Mouse (Mus musculus): Measurements from ENCODE around the gene Hnrnpa1. TPM values are rescaled to one million over a fixed set of nuclear protein-coding genes. Genes with fewer than 3 reads are reported as not detected.

Gene Hnrnpa1
- polyA plus RNA-seq, 1 experiment = 1,787 TPM

DNA sequence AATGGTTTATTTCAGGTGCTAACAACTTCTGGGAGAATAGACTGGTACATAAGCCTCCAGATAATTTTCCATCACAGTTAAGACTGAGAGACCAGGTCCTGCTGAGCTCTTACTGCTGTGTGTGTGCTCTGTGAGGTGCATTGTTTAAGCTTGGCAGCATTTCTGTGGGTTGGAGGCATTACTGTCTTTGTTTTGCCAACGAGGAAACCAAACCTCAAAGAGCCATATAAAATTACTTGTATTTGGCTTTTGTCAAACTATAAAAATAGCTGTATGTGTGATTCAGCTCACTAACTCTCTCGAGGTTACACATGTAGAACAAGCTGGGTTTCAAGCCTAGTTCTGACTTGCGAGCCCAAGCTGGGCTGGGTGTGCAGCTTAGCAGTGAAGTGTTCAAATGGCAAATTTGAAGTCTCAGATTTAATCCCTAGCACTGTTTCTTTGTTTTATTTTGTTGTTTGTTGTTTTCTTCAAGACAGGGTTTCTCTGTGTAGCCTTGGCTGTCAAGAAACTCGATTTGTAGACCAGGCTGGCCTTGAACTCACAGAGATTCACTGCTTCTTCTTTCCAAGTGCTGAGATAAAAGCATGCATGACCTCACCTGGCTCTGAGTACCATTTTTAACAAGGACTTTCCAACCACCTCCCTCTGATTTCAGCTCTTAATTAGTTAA is 52.6 kb downstream of the Hnrnpa1 start:
- Histone ChIP-seq H3K36me3 (ENCODE audit: control insufficient read depth, insufficient read depth, low read length, poor library complexity, severe bottlenecking) (peaks cover 29% of the 10 kb centered on the region), H3K9me3 (replicated peaks; ENCODE audit: control insufficient read depth, insufficient read depth, low read length, poor library complexity, severe bottlenecking) (no peaks in the 10 kb centered on the region), H3K9ac (ENCODE audit: low read depth, poor library complexity, severe bottlenecking) (no peak overlapping the region), H3K27ac (ENCODE audit: insufficient read depth, low read length) (no peak overlapping the region), H3K4me1 (ENCODE audit: control insufficient read depth, insufficient read depth, low read length) (peaks cover 4% of the 10 kb centered on the region), H3K27me3 (ENCODE audit: control insufficient read depth, insufficient read depth, low read length, poor library complexity, severe bottlenecking) (no peaks in the 10 kb centered on the region), H3K4me3 (ENCODE audit: low read depth, low read length) (no peak overlapping the region)
- TF ChIP-seq CTCF (IDR thresholded peaks at IDR 0.05; ENCODE audit: low read depth, low read length) (no peak), EP300 (IDR thresholded peaks at IDR 0.05; ENCODE audit: insufficient read depth, low read depth, low read length) (no peak)

DNA sequence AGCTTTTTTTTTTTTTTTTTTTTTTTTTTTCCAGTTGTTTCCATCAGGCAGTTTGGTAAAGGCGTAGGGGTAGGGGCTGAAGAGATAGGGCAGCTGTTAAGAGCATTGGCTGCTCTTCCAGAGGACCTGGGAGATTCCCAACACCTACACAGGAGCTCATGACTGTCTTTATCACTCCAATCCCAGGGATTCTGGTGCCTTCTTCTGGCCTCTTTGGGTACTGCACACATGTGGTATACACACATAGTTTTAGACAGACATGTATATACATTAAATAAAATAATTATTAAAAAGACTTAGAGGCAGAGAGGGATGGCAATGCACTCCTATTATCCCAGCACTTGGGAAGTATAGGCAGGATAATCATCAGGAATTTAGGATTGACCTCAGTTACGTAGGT is 53.1 kb downstream of the Hnrnpa1 start:
- peaks cover 29% of the 10 kb centered on the region for H3K36me3 ChIP-seq (ENCODE audit: control insufficient read depth, insufficient read depth, low read length, poor library complexity, severe bottlenecking)
- no peaks in the 10 kb centered on the region for H3K27me3 ChIP-seq (ENCODE audit: control insufficient read depth, insufficient read depth, low read length, poor library complexity, severe bottlenecking)
- no peak for TF ChIP-seq CTCF (IDR thresholded peaks at IDR 0.05; ENCODE audit: low read depth, low read length)
- no peak for TF ChIP-seq POLR2A (IDR thresholded peaks at IDR 0.05; ENCODE audit: insufficient read depth, low read length)
- TF ChIP-seq EP300 (IDR thresholded peaks at IDR 0.05; ENCODE audit: insufficient read depth, low read depth, low read length) = no peak
- peaks cover 4% of the 10 kb centered on the region for H3K4me1 ChIP-seq (ENCODE audit: control insufficient read depth, insufficient read depth, low read length)
- no peak overlapping the region for H3K4me3 ChIP-seq (ENCODE audit: low read depth, low read length)
- no peak overlapping the region for H3K27ac ChIP-seq (ENCODE audit: insufficient read depth, low read length)
- H3K9ac ChIP-seq (ENCODE audit: low read depth, poor library complexity, severe bottlenecking) = no peak overlapping the region
- H3K9me3 ChIP-seq (replicated peaks; ENCODE audit: control insufficient read depth, insufficient read depth, low read length, poor library complexity, severe bottlenecking) = no peaks in the 10 kb centered on the region

GRCm38 (mm10) chr15:103294649-103295048 is 54.4 kb downstream of the Hnrnpa1 start:
- Histone ChIP-seq H3K27me3 (ENCODE audit: control insufficient read depth, insufficient read depth, low read length, poor library complexity, severe bottlenecking) (no peaks in the 10 kb centered on the region), H3K27ac (ENCODE audit: insufficient read depth, low read length) (no peak overlapping the region), H3K9me3 (replicated peaks; ENCODE audit: control insufficient read depth, insufficient read depth, low read length, poor library complexity, severe bottlenecking) (no peaks in the 10 kb centered on the region), H3K4me1 (ENCODE audit: control insufficient read depth, insufficient read depth, low read length) (peaks cover 4% of the 10 kb centered on the region), H3K4me3 (ENCODE audit: low read depth, low read length) (no peak overlapping the region), H3K36me3 (ENCODE audit: control insufficient read depth, insufficient read depth, low read length, poor library complexity, severe bottlenecking) (peaks cover 26% of the 10 kb centered on the region), H3K9ac (ENCODE audit: low read depth, poor library complexity, severe bottlenecking) (no peak overlapping the region)
- TF ChIP-seq EP300 (IDR thresholded peaks at IDR 0.05; ENCODE audit: insufficient read depth, low read depth, low read length) (no peak), CTCF (IDR thresholded peaks at IDR 0.05; ENCODE audit: low read depth, low read length) (no peak), POLR2A (IDR thresholded peaks at IDR 0.05; ENCODE audit: insufficient read depth, low read length) (no peak)

DNA sequence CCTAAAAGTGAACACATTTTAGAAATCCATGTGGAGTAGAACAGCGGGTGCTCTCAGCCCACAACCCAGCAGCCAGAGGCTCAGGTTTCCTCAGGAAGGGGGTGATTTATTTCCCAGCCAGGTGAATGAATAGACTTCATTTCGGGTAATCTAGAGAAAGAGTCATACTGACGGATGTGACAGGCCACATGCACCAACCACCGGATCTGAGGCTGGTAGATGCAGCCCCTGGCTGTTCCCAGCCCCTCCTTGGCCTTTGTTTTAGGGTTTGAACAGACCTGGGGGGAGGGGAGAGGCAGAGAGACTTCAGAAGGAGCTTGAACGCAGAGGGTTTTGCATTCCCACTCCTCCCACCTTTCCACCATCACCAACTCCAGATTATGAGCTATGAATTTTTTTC is 55.6 kb downstream of the Hnrnpa1 start:
- Histone ChIP-seq H3K4me1 (ENCODE audit: control insufficient read depth, insufficient read depth, low read length) (peaks cover 6% of the 10 kb centered on the region), H3K27ac (ENCODE audit: insufficient read depth, low read length) (no peak overlapping the region), H3K27me3 (ENCODE audit: control insufficient read depth, insufficient read depth, low read length, poor library complexity, severe bottlenecking) (no peaks in the 10 kb centered on the region), H3K4me3 (ENCODE audit: low read depth, low read length) (no peak overlapping the region), H3K36me3 (ENCODE audit: control insufficient read depth, insufficient read depth, low read length, poor library complexity, severe bottlenecking) (peaks cover 22% of the 10 kb centered on the region), H3K9ac (ENCODE audit: low read depth, poor library complexity, severe bottlenecking) (no peak overlapping the region), H3K9me3 (replicated peaks; ENCODE audit: control insufficient read depth, insufficient read depth, low read length, poor library complexity, severe bottlenecking) (no peaks in the 10 kb centered on the region)
- TF ChIP-seq EP300 (IDR thresholded peaks at IDR 0.05; ENCODE audit: insufficient read depth, low read depth, low read length) (no peak), CTCF (IDR thresholded peaks at IDR 0.05; ENCODE audit: low read depth, low read length) (no peak), POLR2A (IDR thresholded peaks at IDR 0.05; ENCODE audit: insufficient read depth, low read length) (no peak)

Other genes with a start within 250 kb of the Hnrnpa1 start
- gene Hoxc8, start 249.8 kb upstream of the Hnrnpa1 start, polyA plus RNA-seq (2011; ENCODE audit: insufficient read depth, insufficient read length, low read depth, missing spikeins) = 0.40 and 0.45 TPM in 2 replicates
- gene Hoxc6, start 242.2 kb upstream of the Hnrnpa1 start, polyA plus RNA-seq (2011; ENCODE audit: insufficient read depth, insufficient read length, low read depth, missing spikeins) = 1.3 TPM in 1 of 2 replicates, not detected in the other
- 0.56 and 0.99 TPM in 2 replicates for gene Hoxc4, start 221.5 kb upstream of the Hnrnpa1 start, polyA plus RNA-seq (2011; ENCODE audit: insufficient read depth, insufficient read length, low read depth, missing spikeins)
- gene Smug1, start 73.3 kb upstream of the Hnrnpa1 start, polyA plus RNA-seq (2011; ENCODE audit: insufficient read depth, insufficient read length, low read depth, missing spikeins) = 13.5 and 15.3 TPM in 2 replicates
- 317 and 328 TPM in 2 replicates for gene Cbx5, start 616 bp upstream of the Hnrnpa1 start, polyA plus RNA-seq (2011; ENCODE audit: insufficient read depth, insufficient read length, low read depth, missing spikeins)
- gene Nfe2, start 18.0 kb downstream of the Hnrnpa1 start, polyA plus RNA-seq (2011; ENCODE audit: insufficient read depth, insufficient read length, low read depth, missing spikeins) = not detected in 2 replicates
- 140 and 145 TPM in 2 replicates for gene Copz1, start 32.3 kb downstream of the Hnrnpa1 start, polyA plus RNA-seq (2011; ENCODE audit: insufficient read depth, insufficient read length, low read depth, missing spikeins)
- not detected in 2 replicates for gene Gpr84, start 70.2 kb downstream of the Hnrnpa1 start, polyA plus RNA-seq (2011; ENCODE audit: insufficient read depth, insufficient read length, low read depth, missing spikeins)
- gene Zfp385a, start 99.7 kb downstream of the Hnrnpa1 start, polyA plus RNA-seq (2011; ENCODE audit: insufficient read depth, insufficient read length, low read depth, missing spikeins) = 26.8 and 29.6 TPM in 2 replicates
- gene Itga5, start 126.3 kb downstream of the Hnrnpa1 start, polyA plus RNA-seq (2011; ENCODE audit: insufficient read depth, insufficient read length, low read depth, missing spikeins) = 35.6 and 39.5 TPM in 2 replicates
- gene Gtsf1, start 190.0 kb downstream of the Hnrnpa1 start, polyA plus RNA-seq (2011; ENCODE audit: insufficient read depth, insufficient read length, low read depth, missing spikeins) = 0.88 TPM in 1 of 2 replicates, not detected in the other
- gene Gtsf2, start 208.0 kb downstream of the Hnrnpa1 start, polyA plus RNA-seq (2011; ENCODE audit: insufficient read depth, insufficient read length, low read depth, missing spikeins) = not detected in 2 replicates
- gene Nckap1l, start 213.4 kb downstream of the Hnrnpa1 start, polyA plus RNA-seq (2011; ENCODE audit: insufficient read depth, insufficient read length, low read depth, missing spikeins) = 0.33 and 0.49 TPM in 2 replicates